Mouse (Mus musculus): ENCODE data around the gene Zbtb18. TPM values are rescaled to one million over a fixed set of nuclear protein-coding genes. Genes with fewer than 3 reads are reported as not detected.

Zbtb18 gene
- polyA plus RNA-seq, 1 experiment from 2014 or later: 1.6 TPM

GRCm38 (mm10) chr1:177458456-177459389 is 16.6 kb downstream of the Zbtb18 start:
- Histone ChIP-seq H3K27me3 (replicated peaks) (no peaks in the 10 kb centered on the region), H3K27ac (ENCODE audit: poor library complexity, severe bottlenecking) (no peak overlapping the region), H3K4me2 (no peak overlapping the region), H3K4me3 (no peak overlapping the region), H3K4me1 (replicated peaks) (no peaks in the 10 kb centered on the region), H3K9me3 (replicated peaks) (no peaks in the 10 kb centered on the region; the same call in 1 of the 2 replicates), H3K36me3 (no peaks in the 10 kb centered on the region), H3K9ac (no peak overlapping the region)
- WGBS: 76% methylated on average over 18 of the region's 18 CpGs
- ATAC-seq (ENCODE audit: insufficient number of reproducible peaks, low FRiP score): no peak

- 46% methylated on average over 2 of the region's 2 CpGs for WGBS
- no peak for ATAC-seq (ENCODE audit: insufficient number of reproducible peaks, low FRiP score)
These were observed 17.4 kb downstream of the Zbtb18 start for GRCm38 (mm10) chr1:177459536-177459935.

GRCm38 (mm10) chr1:177467150-177467549 is 25.0 kb downstream of the Zbtb18 start:
- WGBS: 70% methylated on average over 8 of the region's 8 CpGs
- no peak for ATAC-seq (ENCODE audit: insufficient number of reproducible peaks, low FRiP score)

More at GRCm38 (mm10) chr1:177459536-177459935, 17.4 kb downstream of the Zbtb18 start:
- Histone ChIP-seq H3K4me2 (no peak overlapping the region), H3K36me3 (no peaks in the 10 kb centered on the region), H3K9ac (no peak overlapping the region), H3K9me3 (replicated peaks) (peaks cover 4% of the 10 kb centered on the region; the same call in 1 of the 2 replicates), H3K27me3 (replicated peaks) (no peaks in the 10 kb centered on the region), H3K4me1 (replicated peaks) (no peaks in the 10 kb centered on the region), H3K27ac (ENCODE audit: poor library complexity, severe bottlenecking) (no peak overlapping the region), H3K4me3 (no peak overlapping the region)

GRCm38 (mm10) chr1:177468436-177468835 is 26.3 kb downstream of the Zbtb18 start:
- H3K36me3 ChIP-seq: no peaks in the 10 kb centered on the region
- no peak overlapping the region for H3K27ac ChIP-seq (ENCODE audit: poor library complexity, severe bottlenecking)
- H3K4me3 ChIP-seq: no peak overlapping the region
- 76% methylated on average over 5 of the region's 5 CpGs for WGBS
- H3K9ac ChIP-seq: no peak overlapping the region
- no peaks in the 10 kb centered on the region for H3K4me1 ChIP-seq (replicated peaks)
- peaks cover 7% of the 10 kb centered on the region; the same call in 1 of the 2 replicates for H3K9me3 ChIP-seq (replicated peaks)
- H3K4me2 ChIP-seq: no peak overlapping the region
- no peaks in the 10 kb centered on the region; the same call in 1 of the 2 replicates for H3K27me3 ChIP-seq (replicated peaks)
- ATAC-seq (ENCODE audit: insufficient number of reproducible peaks, low FRiP score): no peak

More at GRCm38 (mm10) chr1:177467150-177467549, 25.0 kb downstream of the Zbtb18 start:
- no peaks in the 10 kb centered on the region for H3K4me1 ChIP-seq (replicated peaks)
- H3K27me3 ChIP-seq (replicated peaks): no peaks in the 10 kb centered on the region; the same call in 1 of the 2 replicates
- H3K9me3 ChIP-seq (replicated peaks): peaks cover 7% of the 10 kb centered on the region; the same call in 1 of the 2 replicates
- no peak overlapping the region for H3K4me2 ChIP-seq
- H3K36me3 ChIP-seq: no peaks in the 10 kb centered on the region
- H3K27ac ChIP-seq (ENCODE audit: poor library complexity, severe bottlenecking): no peak overlapping the region
- H3K9ac ChIP-seq: no peak overlapping the region
- H3K4me3 ChIP-seq: no peak overlapping the region

DNA sequence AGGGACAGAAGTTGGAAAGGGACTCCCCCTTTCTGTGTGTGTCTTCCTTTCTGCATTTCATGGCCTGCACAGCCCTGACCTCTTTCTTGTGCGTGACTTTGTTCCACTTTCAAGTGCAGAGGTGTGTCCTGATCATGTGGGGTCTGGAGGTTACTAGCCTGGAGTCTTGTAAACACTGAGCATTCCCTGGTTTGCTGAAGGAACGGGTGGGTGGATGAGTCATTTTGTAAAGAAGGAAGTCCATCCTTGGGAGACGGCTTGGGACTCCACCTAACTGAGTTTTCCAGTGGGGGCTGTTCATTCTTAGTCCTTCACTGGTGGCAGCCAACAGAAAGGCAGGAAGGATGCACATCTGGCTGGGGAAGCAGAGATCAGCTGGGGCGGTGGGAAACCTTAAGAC is 27.9 kb downstream of the Zbtb18 start:
- Histone ChIP-seq H3K4me1 (replicated peaks) (no peaks in the 10 kb centered on the region), H3K4me3 (no peak overlapping the region), H3K9ac (no peak overlapping the region), H3K9me3 (replicated peaks) (0 out of 2 replicates have a peak, but pooled peaks cover 3% of the 10 kb centered on the region), H3K36me3 (no peaks in the 10 kb centered on the region), H3K4me2 (no peak overlapping the region), H3K27ac (ENCODE audit: poor library complexity, severe bottlenecking) (no peak overlapping the region), H3K27me3 (replicated peaks) (no peaks in the 10 kb centered on the region; the same call in 1 of the 2 replicates)
- 55% methylated on average over 4 of the region's 4 CpGs for WGBS
- peak; percentile 51 for ATAC-seq (ENCODE audit: insufficient number of reproducible peaks, low FRiP score)

GRCm38 (mm10) chr1:177470951-177471350 is 28.8 kb downstream of the Zbtb18 start:
- Histone ChIP-seq H3K4me3 (no peak overlapping the region), H3K4me2 (no peak overlapping the region), H3K27ac (ENCODE audit: poor library complexity, severe bottlenecking) (no peak overlapping the region), H3K27me3 (replicated peaks) (no peaks in the 10 kb centered on the region; the same call in 1 of the 2 replicates), H3K9ac (no peak overlapping the region), H3K36me3 (no peaks in the 10 kb centered on the region), H3K9me3 (replicated peaks) (0 out of 2 replicates have a peak, but pooled peaks cover 3% of the 10 kb centered on the region), H3K4me1 (replicated peaks) (no peaks in the 10 kb centered on the region)
- 54% methylated on average over 2 of the region's 2 CpGs for WGBS
- no peak for ATAC-seq (ENCODE audit: insufficient number of reproducible peaks, low FRiP score)

GRCm38 (mm10) chr1:177475542-177476197 is 33.5 kb downstream of the Zbtb18 start:
- Histone ChIP-seq H3K4me3 (no peak overlapping the region), H3K9me3 (replicated peaks) (no peaks in the 10 kb centered on the region), H3K27me3 (replicated peaks) (no peaks in the 10 kb centered on the region), H3K4me2 (no peak overlapping the region), H3K27ac (ENCODE audit: poor library complexity, severe bottlenecking) (no peak overlapping the region), H3K9ac (no peak overlapping the region), H3K4me1 (replicated peaks) (peaks cover 12% of the 10 kb centered on the region), H3K36me3 (no peaks in the 10 kb centered on the region)
- no peak for ATAC-seq (ENCODE audit: insufficient number of reproducible peaks, low FRiP score)
- WGBS: 71% methylated on average over 13 of the region's 13 CpGs

GRCm38 (mm10) chr1:177478578-177478977 is 36.4 kb downstream of the Zbtb18 start:
- no peaks in the 10 kb centered on the region for H3K27me3 ChIP-seq (replicated peaks)
- no peak overlapping the region for H3K27ac ChIP-seq (ENCODE audit: poor library complexity, severe bottlenecking)
- H3K36me3 ChIP-seq: no peaks in the 10 kb centered on the region
- no peak overlapping the region for H3K4me2 ChIP-seq
- no peak overlapping the region for H3K4me3 ChIP-seq
- peaks cover 12% of the 10 kb centered on the region for H3K4me1 ChIP-seq (replicated peaks)
- 52% methylated on average over 2 of the region's 2 CpGs for WGBS
- no peaks in the 10 kb centered on the region for H3K9me3 ChIP-seq (replicated peaks)
- H3K9ac ChIP-seq: no peak overlapping the region
- no peak for ATAC-seq (ENCODE audit: insufficient number of reproducible peaks, low FRiP score)

- ATAC-seq (ENCODE audit: insufficient number of reproducible peaks, low FRiP score): peak; percentile 45; the same call in 1 of the 2 replicates
- no peak overlapping the region for H3K4me2 ChIP-seq
- no peaks in the 10 kb centered on the region for H3K36me3 ChIP-seq
- H3K4me1 ChIP-seq (replicated peaks): peaks cover 12% of the 10 kb centered on the region
- H3K27me3 ChIP-seq (replicated peaks): no peaks in the 10 kb centered on the region
- H3K9ac ChIP-seq: no peak overlapping the region
- H3K4me3 ChIP-seq: no peak overlapping the region
- H3K9me3 ChIP-seq (replicated peaks): no peaks in the 10 kb centered on the region
- no peak overlapping the region for H3K27ac ChIP-seq (ENCODE audit: poor library complexity, severe bottlenecking)
- 42% methylated on average over 10 of the region's 10 CpGs for whole genome bisulfite sequencing
These were observed 37.3 kb downstream of the Zbtb18 start for GRCm38 (mm10) chr1:177479356-177480004.

DNA sequence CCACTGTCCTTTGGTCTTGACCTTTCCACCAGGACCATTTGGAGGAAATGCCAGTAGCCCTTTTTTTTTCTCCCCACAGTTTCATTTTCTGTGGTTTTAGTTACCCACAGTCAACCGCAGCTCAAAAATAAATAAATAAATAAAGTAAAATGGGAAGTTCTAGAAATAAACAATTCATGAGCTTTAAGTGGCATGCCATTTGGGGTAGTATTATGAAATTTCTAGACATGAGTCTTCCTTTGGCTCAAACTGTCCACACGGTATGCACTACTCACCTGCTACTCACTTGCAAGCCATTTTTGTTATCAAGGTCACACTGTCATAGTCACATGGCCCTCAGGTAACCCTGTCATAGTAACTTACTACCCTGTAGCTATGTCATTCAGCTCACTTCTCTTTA is 41.5 kb downstream of the Zbtb18 start:
- WGBS: 91% methylated on average over 2 of the region's 2 CpGs

More for the DNA sequence above, 41.5 kb downstream of the Zbtb18 start:
- no peak for ATAC-seq (ENCODE audit: insufficient number of reproducible peaks, low FRiP score)
- H3K27me3 ChIP-seq (replicated peaks): no peaks in the 10 kb centered on the region
- H3K4me3 ChIP-seq: no peak overlapping the region
- peaks cover 12% of the 10 kb centered on the region for H3K4me1 ChIP-seq (replicated peaks)
- no peak overlapping the region for H3K4me2 ChIP-seq
- H3K27ac ChIP-seq (ENCODE audit: poor library complexity, severe bottlenecking): no peak overlapping the region
- no peaks in the 10 kb centered on the region for H3K9me3 ChIP-seq (replicated peaks)
- no peak overlapping the region for H3K9ac ChIP-seq
- no peaks in the 10 kb centered on the region for H3K36me3 ChIP-seq
